Mouse (Mus musculus) CH12.LX (cell line): Measurements from ENCODE around the gene Gria4.

Experiments
- BHLHE40 ChIP-seq: IDR thresholded peaks from 2 replicates; pipeline ENCODE4 v1.6.1; 2011; ENCODE audit warnings: mild to moderate bottlenecking, low read depth, low read length, improper control_type of control experiment
- CTCF ChIP-seq, 2 experiments: IDR thresholded peaks in 1 of 2; conservative IDR thresholded peaks in 1 of 2; 2 replicates each; pipeline ENCODE4 v1.5.1; 2011 to 2012; ENCODE audit warnings: low read depth in 2 of 2, low read length in 2 of 2, improper control_type of control experiment in 1 of 2, inconsistent platforms in 1 of 2, mild to moderate bottlenecking in 1 of 2, moderate library complexity in 1 of 2
- ELF1 ChIP-seq: IDR thresholded peaks from 2 replicates; pipeline ENCODE4 v1.6.1; 2014; ENCODE audit warnings: low read depth, mild to moderate bottlenecking, inconsistent platforms, low read length, improper control_type of control experiment
- KAT2A ChIP-seq: IDR thresholded peaks from 2 replicates; pipeline ENCODE4 v1.6.1; 2012; ENCODE audit warnings: low read length, improper control_type of control experiment, inconsistent platforms; ENCODE audit not compliant: insufficient replicate concordance
- MAX ChIP-seq: IDR thresholded peaks from 2 replicates; pipeline ENCODE4 v1.6.1; 2011; ENCODE audit warnings: low read length, improper control_type of control experiment
- MEF2A ChIP-seq: IDR thresholded peaks from 2 replicates; pipeline ENCODE4 v1.6.1; 2014; ENCODE audit warnings: low read depth, mild to moderate bottlenecking, inconsistent platforms, low read length, improper control_type of control experiment, borderline replicate concordance
- NRF1 ChIP-seq: IDR thresholded peaks from 2 replicates; pipeline ENCODE4 v1.6.1; 2014; ENCODE audit warnings: low read depth, mild to moderate bottlenecking, inconsistent platforms, low read length, improper control_type of control experiment, moderate library complexity
- POLR2A ChIP-seq: IDR thresholded peaks from 2 replicates; pipeline ENCODE4 v1.6.1; 2011; ENCODE audit warnings: low read depth, mild to moderate bottlenecking, improper control_type of control experiment, low read length
- RCOR1 ChIP-seq: conservative IDR thresholded peaks from 2 replicates; pipeline ENCODE4 v1.6.1; 2012; ENCODE audit warnings: low read depth, mild to moderate bottlenecking, inconsistent platforms, low read length, improper control_type of control experiment
- SMC3 ChIP-seq: IDR thresholded peaks from 2 replicates; pipeline ENCODE4 v1.6.1; 2011; ENCODE audit warnings: low read depth, low read length, improper control_type of control experiment
- UBTF ChIP-seq: IDR thresholded peaks from 2 replicates; pipeline ENCODE4 v1.6.1; 2012; ENCODE audit warnings: low read depth, mild to moderate bottlenecking, inconsistent platforms, low read length, improper control_type of control experiment, moderate library complexity
- ZKSCAN1 ChIP-seq: IDR thresholded peaks from 2 replicates; pipeline ENCODE4 v1.6.1; 2012; ENCODE audit warnings: low read depth, inconsistent platforms, low read length, improper control_type of control experiment, borderline replicate concordance
- ZMIZ1 ChIP-seq: IDR thresholded peaks from 2 replicates; pipeline ENCODE4 v1.6.1; 2012; ENCODE audit warnings: low read depth, mild to moderate bottlenecking, inconsistent platforms, low read length, improper control_type of control experiment
- ZNF384 ChIP-seq: IDR thresholded peaks from 2 replicates; pipeline ENCODE4 v1.6.1; 2012; ENCODE audit warnings: low read depth, low read length, improper control_type of control experiment, inconsistent platforms

GRCm38 (mm10) chr9:4457644-4458043, 338.4 kb downstream of the Gria4 start:
- TF ChIP-seq UBTF (no peak), ZKSCAN1 (no peak), KAT2A (no peak), POLR2A (no peak), ZNF384 (no peak), MEF2A (no peak), ELF1 (no peak), CTCF (conservative IDR thresholded peaks at IDR 0.05 in 1 of 2, IDR thresholded peaks at IDR 0.05 in 1 of 2; ENCODE audit: low read depth in 2 of 2, low read length in 2 of 2) (no peak), MAX (no peak), SMC3 (no peak), RCOR1 (no peak), NRF1 (no peak), BHLHE40 (no peak), ZMIZ1 (no peak)
